Mouse (Mus musculus): ENCODE data around the gene Enpep. TPM values are rescaled to one million over a fixed set of nuclear protein-coding genes. Genes with fewer than 3 reads are reported as not detected.
A peak's percentile ranks its signal among the peaks of the same experiment; 100 is the strongest.

Gene Enpep
- polyA plus RNA-seq, 1 experiment, result 1.7 TPM

DNA sequence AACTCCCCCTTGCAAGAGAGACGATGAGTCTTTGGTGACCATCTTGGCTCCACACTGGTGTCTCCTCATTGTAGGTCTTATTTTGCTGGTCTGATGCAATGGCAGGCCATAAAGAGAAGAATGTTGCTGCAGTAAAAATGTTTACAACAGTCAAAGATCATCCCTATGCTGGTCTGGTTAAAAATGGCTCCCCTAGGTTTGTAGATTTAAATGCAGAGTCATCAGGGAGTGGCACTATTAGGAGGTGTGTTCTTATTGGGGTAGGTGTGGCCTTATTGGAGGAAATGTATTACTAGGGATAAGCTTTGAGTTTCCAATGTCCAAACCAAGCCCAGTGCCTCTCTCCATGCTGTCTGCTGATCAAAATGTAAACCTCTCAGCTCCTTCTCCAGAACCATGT lies 10.2 kb upstream of the Enpep start:
- TF ChIP-seq POLR2A (IDR thresholded peaks at IDR 0.05; ENCODE audit: borderline replicate concordance, extremely low read depth, insufficient read depth, insufficient read length, poor library complexity, severe bottlenecking) (no peak), CTCF (IDR thresholded peaks at IDR 0.05; ENCODE audit: borderline replicate concordance, extremely low read depth, insufficient read depth, insufficient read length) (no peak)
- DNase-seq (ENCODE audit: low read depth), result no peak

DNA sequence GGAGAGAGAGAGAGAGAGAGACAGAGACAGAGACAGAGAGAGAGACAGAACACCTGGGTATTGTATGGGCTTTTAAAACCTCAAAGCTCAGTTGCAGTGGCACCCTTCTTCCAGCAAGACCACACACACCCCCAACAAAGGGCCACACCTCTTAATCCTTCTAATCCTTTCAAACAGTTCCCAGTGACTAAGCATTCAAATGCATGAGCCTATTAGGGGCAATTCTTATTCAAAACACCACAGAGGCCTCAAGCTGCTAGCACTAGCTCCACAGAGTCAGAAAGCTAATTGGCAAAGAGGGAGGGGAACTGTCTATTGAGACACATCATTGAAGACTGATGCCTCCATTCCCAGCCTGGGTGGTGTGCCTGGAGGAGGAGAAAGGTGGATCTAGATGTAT lies 8.5 kb upstream of the Enpep start:
- no peak for TF ChIP-seq POLR2A (IDR thresholded peaks at IDR 0.05; ENCODE audit: borderline replicate concordance, extremely low read depth, insufficient read depth, insufficient read length, poor library complexity, severe bottlenecking)
- no peak for TF ChIP-seq CTCF (IDR thresholded peaks at IDR 0.05; ENCODE audit: borderline replicate concordance, extremely low read depth, insufficient read depth, insufficient read length)
- no peak for DNase-seq (ENCODE audit: low read depth)

DNA sequence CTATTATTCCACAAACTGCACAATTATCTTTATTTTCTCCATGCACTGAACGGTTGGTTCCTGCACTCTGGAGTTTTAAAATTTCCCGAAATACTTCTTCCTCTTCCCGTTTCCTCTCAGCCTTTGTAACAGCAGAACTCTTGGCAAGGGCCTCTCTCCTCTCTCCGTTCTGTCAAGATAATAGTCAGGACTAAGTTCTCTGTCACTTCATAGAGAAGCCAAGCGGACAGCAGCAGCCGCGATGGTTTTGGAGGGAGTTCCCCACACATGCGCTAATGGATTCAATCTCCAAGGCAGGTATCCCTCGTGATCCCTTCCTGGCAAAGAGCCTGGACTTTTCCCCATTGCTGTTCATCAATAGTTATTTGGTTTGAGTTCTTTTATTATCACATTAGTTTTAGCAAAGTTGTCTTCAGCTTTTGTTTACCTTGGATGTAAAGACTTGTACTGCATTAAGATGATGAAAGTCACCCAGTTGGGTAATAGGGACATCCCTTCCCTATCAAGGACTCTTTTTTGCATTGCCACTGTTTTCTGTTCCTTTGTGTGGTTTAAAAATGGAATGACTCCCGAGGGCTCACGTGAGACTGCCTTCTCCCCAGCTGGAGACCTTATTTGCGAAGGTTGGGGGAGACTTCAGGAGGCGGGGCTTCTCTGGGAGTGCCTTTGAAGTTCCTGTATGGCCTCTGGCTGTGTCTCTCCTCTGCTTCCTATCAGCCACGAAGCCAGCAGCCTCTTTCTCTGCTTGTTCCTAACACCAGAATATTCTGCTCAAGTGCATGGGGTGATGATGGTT lies 6.0 kb upstream of the Enpep start:
- TF ChIP-seq POLR2A (IDR thresholded peaks at IDR 0.05; ENCODE audit: borderline replicate concordance, extremely low read depth, insufficient read depth, insufficient read length, poor library complexity, severe bottlenecking) (no peak), CTCF (IDR thresholded peaks at IDR 0.05; ENCODE audit: borderline replicate concordance, extremely low read depth, insufficient read depth, insufficient read length) (no peak)
- peak; percentile 24 for DNase-seq (ENCODE audit: low read depth)

DNA sequence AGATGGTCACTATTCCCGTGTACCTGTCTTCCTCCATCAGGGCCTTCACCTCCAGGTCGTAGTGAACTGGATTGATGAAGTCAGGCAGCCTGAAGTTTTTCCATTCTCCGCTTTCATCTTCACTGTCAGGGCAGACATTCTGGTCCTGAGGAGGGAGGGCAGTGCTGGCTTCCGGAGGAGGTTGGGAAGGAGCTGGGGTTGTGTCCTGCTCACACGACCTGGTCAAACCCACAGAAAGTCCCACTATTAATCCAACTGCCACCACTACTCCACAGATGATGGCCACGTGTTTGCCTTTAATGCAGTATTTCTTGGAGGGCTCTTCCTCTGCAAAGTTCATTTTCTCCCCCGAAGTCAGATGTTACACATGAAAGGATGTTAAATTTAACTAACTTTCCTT lies 378 bp downstream of the Enpep start:
- DNase-seq (ENCODE audit: low read depth), result no peak
- TF ChIP-seq CTCF (IDR thresholded peaks at IDR 0.05; ENCODE audit: borderline replicate concordance, extremely low read depth, insufficient read depth, insufficient read length) (no peak), POLR2A (IDR thresholded peaks at IDR 0.05; ENCODE audit: borderline replicate concordance, extremely low read depth, insufficient read depth, insufficient read length, poor library complexity, severe bottlenecking) (no peak)

DNA sequence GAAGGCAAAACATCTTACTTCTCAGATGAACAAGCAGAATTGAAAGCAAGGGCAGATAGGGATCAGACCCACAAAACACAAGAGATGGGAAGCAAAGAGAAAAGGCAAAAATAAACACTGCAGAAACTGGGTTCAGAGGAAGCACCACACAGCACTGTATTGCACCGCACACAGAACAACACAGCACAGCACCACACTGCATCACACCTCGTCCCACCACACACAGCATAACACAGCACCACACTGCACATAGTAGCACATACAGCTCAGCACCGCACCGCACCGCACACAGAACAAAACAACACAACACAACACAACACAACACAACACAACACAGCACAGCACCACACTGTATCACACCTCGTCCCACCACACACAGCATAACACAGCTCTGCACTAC lies 1.1 kb downstream of the Enpep start:
- DNase-seq (ENCODE audit: low read depth), result no peak
- no peak for TF ChIP-seq CTCF (IDR thresholded peaks at IDR 0.05; ENCODE audit: borderline replicate concordance, extremely low read depth, insufficient read depth, insufficient read length)
- no peak for TF ChIP-seq POLR2A (IDR thresholded peaks at IDR 0.05; ENCODE audit: borderline replicate concordance, extremely low read depth, insufficient read depth, insufficient read length, poor library complexity, severe bottlenecking)

DNA sequence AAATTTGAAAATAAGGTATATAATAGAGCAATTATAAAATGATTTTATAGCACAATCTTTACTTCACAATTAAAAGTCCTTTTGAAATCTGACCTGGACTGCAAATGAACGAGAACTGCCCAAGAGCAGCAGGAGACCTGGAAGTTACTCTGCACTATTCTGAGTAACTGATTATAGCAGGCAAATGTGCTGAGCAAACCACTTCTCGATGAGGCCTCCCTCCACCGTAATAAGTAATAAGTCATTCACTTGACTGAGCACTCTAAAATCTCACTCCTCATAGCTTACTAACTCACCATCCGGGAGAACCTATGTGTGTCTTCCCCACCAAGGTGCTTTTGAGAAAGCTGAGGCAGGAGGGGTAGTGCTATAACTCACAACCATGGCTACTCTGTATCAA lies 4.5 kb downstream of the Enpep start:
- no peak for DNase-seq (ENCODE audit: low read depth)
- TF ChIP-seq POLR2A (IDR thresholded peaks at IDR 0.05; ENCODE audit: borderline replicate concordance, extremely low read depth, insufficient read depth, insufficient read length, poor library complexity, severe bottlenecking) (no peak), CTCF (IDR thresholded peaks at IDR 0.05; ENCODE audit: borderline replicate concordance, extremely low read depth, insufficient read depth, insufficient read length) (no peak)

DNA sequence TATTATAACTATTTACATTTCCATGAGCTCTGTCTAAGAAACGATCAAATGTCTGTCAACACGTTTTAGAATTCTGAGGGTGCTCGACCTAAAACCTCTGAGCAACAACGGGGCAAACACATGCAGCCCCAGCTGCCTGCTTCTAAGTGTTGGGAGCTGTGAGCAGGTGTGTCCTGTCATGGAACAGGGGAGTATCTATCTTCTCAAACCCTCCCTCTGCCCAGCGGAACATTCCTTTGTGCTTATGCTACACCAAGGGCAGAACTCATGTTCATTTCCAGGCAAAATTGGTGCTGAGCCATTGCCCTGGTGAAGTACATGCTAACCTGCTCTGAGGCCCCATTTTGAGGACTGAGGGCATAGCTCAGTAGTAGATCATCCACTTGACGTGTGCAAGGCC lies 10.9 kb downstream of the Enpep start:
- no peak for DNase-seq (ENCODE audit: low read depth)
- TF ChIP-seq CTCF (IDR thresholded peaks at IDR 0.05; ENCODE audit: borderline replicate concordance, extremely low read depth, insufficient read depth, insufficient read length) (no peak), POLR2A (IDR thresholded peaks at IDR 0.05; ENCODE audit: borderline replicate concordance, extremely low read depth, insufficient read depth, insufficient read length, poor library complexity, severe bottlenecking) (no peak)

DNA sequence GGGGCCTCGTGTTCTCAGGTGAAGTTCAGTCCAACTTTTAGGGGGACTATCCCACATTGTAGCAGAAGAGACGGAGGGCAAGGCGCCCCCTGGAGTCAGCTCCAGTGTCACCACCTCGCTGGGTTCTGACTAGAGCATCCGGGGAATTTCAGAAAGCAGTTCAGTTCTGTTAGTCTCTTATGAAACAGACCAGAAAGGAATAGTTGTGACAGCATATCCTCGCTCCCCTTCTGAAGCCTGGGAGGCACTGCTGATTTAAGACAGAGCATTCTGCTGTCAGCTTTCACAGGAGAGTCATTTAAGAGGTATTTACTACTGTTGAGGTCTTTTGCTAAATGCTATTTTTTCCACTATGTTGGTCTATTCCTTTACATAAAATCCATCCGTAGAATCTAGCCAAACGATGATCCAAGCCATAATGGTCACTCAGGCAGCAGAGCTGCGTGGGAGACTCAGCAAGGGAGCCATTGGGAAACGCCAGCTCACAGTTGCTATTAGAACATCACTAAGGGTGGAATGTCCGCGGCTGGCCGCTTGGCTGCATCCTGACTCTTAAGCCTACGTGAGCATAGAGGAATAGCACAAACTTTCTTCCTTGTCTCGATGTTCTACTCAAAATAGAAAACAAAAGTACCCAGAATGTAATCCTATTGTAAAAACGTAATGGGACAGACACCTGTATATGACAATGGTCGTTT lies 15.3 kb downstream of the Enpep start:
- no peak for DNase-seq (ENCODE audit: low read depth)
- TF ChIP-seq CTCF (IDR thresholded peaks at IDR 0.05; ENCODE audit: borderline replicate concordance, extremely low read depth, insufficient read depth, insufficient read length) (no peak), POLR2A (IDR thresholded peaks at IDR 0.05; ENCODE audit: borderline replicate concordance, extremely low read depth, insufficient read depth, insufficient read length, poor library complexity, severe bottlenecking) (no peak)

DNA sequence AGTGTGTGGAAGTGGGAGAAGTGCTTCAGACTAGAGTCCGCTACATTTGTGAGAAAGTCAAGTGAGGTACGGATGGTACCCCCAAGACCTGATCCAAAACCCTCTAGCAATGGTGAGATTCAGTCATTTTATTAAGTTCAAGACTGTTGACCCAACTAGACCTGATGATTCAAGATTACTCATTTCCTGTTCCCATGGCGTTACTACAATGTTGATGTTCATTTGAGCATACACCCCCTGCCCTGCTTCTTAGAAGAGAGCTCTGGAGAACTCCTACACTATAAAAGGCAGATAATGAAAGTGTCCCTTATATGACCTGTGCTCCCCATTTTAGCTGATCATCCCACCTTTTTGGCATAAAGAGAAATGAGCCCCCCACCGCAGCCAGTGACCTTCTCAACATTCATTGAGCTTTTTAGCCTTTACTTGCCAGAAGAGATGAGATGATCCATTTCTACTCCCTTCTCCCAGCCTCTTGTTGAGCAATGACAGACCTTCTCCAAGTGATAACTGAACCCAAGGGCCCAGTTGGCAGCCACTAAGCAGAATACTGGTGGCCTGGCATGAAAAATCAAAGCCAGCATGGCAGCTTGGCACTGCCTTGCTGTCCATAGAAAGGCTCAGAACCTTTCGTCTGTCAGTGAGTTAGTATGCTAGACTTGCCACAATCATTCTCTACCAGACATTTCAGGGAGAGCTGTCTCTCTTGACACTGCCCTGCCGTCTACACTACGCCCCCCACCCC lies 18.7 kb downstream of the Enpep start:
- TF ChIP-seq CTCF (IDR thresholded peaks at IDR 0.05; ENCODE audit: borderline replicate concordance, extremely low read depth, insufficient read depth, insufficient read length) (no peak), POLR2A (IDR thresholded peaks at IDR 0.05; ENCODE audit: borderline replicate concordance, extremely low read depth, insufficient read depth, insufficient read length, poor library complexity, severe bottlenecking) (no peak)
- DNase-seq (ENCODE audit: low read depth), result no peak

DNA sequence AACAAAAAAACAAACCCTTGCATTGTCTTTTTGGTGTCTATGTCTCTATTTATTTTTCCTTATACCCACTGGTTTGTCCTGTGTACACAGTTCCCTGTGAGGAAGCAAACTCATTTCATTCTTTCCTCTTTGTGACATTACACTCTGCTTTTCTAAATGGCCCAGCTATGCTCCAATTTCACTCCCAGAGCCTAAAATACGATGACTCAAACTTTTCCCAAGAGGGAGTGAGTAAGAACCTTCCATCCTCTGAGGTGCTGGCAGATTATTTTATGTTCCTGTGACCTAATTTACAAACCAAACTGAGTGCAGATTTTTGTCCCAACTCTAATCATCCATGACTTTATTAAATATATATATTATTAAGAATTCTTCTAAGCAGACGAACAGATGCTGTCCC lies 19.3 kb downstream of the Enpep start:
- no peak for TF ChIP-seq CTCF (IDR thresholded peaks at IDR 0.05; ENCODE audit: borderline replicate concordance, extremely low read depth, insufficient read depth, insufficient read length)
- TF ChIP-seq POLR2A (IDR thresholded peaks at IDR 0.05; ENCODE audit: borderline replicate concordance, extremely low read depth, insufficient read depth, insufficient read length, poor library complexity, severe bottlenecking), result no peak
- DNase-seq (ENCODE audit: low read depth), result no peak

DNA sequence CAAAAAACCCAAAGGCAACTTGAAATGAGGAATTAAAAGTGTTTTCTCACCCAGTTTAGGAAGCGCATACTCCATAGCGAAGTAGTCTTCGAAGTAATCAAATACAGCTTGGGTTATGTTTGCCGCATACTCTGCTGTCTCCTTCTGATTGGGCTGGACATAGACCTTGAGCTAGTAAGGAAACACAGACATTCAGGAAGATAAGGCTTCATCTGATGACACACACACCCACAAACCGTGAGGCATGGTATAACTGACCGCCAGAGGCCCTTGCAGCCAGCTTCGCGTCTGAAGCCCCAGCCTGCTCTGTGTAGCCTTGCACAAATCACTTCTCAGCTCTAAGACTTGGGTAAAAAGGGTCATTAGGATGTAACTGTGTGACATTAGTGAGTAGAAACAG lies 20.0 kb downstream of the Enpep start:
- TF ChIP-seq POLR2A (IDR thresholded peaks at IDR 0.05; ENCODE audit: borderline replicate concordance, extremely low read depth, insufficient read depth, insufficient read length, poor library complexity, severe bottlenecking) (no peak), CTCF (IDR thresholded peaks at IDR 0.05; ENCODE audit: borderline replicate concordance, extremely low read depth, insufficient read depth, insufficient read length) (no peak)
- DNase-seq (ENCODE audit: low read depth), result no peak
